Mouse (Mus musculus) regulatory T cell (primary cell): ENCODE measurements around the gene Runx2.

Source experiments
- in situ Hi-C: fragments of 300-600 bp; cut with MboI, MseI; formaldehyde crosslinking; loops from one replicate; pipeline ENCODE4 v1.15.1; 2025; ENCODE audit warnings: high pct_unique_total_duplicates

Runx2 gene

DNA sequence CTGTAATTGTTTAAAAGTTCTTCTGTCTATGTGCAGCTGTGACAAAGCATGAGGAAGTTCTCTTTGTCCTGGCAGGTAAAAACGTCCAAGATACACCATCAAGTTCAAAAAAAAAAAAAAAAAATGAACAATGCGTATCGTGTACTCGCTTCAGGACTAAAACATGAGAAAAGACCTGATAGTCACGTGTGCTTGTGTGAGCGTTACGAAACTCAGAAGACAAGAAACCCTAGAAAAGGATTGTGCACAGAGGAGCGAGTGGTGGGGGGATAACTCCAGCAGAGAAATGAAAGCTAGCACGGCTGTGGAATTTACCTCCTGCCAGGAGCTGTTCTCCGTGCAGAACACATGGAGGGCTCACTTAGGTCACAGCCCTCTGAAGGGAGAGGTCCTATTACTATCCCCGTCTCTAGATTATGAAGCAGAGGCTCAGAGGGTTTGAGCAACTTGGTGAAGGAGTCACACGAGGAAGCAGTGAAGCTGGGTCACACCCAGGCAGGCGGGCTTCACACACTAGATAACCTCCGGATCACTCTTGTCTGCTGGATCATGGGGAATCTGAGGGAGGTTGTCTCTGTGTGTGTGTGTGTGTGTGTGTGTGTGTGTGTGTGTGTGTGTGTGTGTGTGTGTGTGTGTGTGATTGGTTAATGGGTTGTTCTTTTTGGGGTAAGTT is 269.3 kb downstream of the Runx2 start:
- in situ Hi-C loops, result no loop called here

DNA sequence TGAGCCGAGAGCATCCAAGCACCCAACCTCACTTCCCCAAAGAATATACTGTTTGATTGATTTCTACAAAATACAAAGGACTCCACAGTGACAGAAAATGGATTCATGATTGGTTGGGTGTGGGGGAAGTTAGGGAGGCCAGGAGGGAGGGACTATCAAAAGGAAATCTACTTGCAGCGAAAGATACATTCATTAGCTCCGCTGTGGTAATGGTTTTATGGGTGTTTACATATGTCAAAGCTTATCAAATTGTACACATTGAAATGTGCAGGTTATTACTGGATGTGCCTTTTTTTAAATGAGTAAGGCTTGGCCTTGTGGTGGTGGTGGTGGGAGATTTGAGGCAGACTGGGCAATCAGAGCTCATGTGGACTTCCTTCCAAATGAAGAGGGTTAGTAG is 271.9 kb downstream of the Runx2 start:
- in situ Hi-C loops, result loop anchor here (5.0 kb wide), 1 partner anchor 40 kb away; no protein-coding TSS in a partner anchor

DNA sequence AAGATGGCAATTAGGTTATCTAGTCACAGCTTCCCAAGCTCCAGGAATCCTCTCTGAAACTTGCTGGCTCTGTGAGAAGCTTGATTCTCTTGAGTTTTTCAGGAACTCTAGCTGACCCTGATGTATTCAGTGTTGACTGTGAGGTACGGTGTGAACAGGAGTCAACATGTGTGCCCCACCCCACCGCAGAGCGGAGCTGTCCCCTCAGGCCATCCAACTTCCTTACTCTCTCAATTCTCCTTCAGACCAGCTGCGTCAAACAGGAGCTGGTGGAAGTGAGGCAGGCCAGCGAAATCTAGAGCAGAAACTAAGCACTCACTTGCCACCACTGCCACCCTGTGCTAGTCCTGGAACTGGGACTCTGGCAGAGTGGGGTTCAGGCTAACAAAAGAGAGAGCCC is 273.9 kb downstream of the Runx2 start:
- in situ Hi-C loops, result loop anchor here (5.0 kb wide), 1 partner anchor 42 kb away; no protein-coding TSS in a partner anchor

DNA sequence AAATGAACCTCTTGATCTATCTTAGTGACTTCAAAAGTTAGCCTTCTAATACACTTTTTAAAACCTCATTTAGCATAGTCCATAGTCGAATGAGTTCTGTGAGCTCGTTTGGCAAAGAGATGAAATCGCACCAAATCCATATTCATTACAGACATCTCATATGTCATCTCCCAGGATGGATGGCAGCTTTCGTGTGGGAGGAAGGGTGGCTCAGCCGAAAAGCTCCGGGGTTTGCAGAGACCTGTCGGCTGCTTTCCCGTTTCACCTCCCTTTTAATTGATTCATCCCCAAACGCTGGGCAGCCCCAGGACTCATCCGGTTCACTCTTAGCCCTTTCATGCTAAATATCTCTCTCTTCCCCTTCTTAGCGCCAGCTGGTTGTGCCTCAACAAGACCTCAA is 275.7 kb downstream of the Runx2 start:
- in situ Hi-C loops, result no loop called here

DNA sequence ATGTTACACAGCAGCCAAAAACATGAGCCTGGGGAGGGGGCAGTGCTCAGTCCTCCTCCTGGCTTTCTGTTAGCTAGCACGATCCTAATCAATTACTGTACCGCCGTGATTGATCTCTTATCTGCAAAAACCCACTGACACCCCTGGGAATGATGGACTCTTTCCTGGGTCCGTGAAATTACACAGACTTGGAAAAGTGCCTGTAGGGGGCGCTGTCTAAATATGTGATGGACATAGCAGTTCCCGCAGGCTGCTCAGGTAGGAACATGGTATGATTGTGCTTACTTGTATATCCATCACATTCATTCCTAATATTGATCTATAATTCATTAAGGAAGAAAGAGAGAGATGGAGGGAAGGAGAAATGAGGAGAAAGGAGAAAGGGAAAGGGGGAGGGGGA is 284.6 kb downstream of the Runx2 start:
- in situ Hi-C loops, result no loop called here

DNA sequence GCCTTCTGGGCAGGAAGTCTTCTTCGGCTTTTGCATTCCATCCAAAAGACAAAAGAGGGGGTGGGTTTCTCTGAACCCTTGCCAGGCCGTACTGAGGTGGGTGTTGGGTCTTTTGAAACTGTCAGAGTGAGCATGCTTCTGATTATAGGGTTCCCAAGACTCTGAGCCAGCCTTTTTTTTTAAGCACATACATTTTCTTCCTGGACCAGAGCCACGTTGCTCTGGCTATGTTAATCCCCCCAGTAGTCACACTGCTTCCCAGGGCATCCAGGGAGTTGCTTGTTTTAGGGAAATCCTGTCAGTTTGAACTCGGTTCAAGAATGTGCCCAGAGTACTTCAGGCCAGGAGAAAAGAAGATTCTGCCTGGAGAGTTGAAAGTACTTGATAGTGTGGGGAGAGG is 286.0 kb downstream of the Runx2 start:
- in situ Hi-C loops, result no loop called here

DNA sequence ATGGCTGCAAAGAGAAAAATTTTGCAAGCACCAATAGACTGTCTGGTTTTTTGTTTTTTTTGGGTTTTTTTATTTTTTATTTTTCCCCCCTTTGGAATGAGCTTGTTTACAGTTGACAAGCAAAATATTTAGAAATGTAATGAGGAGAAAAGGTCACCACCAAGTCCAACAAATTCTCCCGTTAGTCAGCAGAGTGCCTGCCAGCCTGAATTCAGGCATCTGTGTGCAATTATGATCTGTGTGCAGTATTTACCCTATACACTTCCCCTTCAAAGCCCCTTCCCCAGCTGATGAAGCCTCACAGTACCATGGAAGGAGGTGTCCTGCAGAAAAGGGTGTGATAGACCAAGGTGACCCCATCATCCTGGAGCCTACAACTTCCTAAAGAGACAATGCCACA is 290.5 kb downstream of the Runx2 start:
- in situ Hi-C loops, result no loop called here

DNA sequence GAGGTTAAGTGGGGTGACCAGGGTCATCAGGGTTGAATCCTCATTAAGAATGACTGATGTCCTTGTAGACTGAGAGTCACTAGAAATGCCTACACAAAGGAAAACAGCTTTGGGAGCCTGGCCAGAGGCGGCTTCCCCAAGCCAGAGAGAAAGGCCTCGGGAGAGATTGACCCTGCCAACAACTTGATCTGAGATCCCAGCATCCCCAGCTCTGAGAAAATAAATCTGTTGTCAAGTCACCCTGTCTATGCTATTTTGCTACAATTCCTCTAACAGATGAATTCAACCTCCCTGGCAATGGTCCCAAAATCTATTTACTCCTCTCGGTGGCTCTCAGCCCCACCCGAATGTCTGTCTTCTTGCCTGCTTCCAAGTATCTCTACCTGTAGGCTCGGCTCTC is 291.7 kb downstream of the Runx2 start:
- in situ Hi-C loops, result no loop called here

DNA sequence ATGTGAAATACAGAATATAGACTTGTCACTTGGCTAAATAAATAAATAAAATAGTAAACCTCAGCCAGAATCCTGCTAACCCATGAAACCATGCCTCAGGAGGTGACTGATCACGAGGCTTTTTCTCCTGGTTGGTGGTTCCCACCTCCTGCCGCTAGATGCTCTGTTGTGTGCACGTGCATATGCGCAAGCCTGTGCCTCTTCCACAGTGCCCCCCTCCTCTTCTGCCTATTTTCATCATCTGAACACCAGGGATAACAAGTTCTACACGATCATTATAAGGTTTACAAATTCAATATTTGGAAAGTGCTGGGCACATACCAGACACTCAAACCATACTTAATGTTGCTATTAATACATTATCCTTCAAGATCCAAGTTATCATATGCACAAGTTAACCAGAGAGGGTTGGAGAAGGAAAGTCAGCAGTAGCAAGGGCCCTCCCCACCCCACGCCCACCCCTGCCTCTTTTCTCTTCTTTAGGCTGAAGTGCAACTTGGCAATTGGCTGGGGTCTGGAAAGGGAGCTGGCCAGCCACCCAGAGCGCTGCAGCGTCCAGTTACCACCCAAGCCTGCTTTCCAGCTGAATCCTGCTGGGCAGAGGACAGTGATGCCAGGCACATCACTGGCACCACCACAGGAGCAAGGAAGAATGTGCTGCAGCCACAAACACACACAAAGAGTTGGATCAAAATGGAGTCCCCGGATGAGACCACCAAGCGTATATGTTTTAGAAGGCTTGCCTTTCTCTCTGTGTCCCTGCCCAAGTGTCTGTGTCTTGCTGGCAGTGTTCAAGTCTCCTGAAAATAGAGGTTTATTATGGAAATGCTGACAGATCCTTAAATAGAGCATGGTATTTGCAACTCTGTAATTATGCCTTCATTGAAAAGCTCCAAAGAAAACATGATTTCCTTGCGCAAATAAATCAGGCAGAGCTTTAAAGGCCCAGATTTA is 294.2 kb downstream of the Runx2 start:
- in situ Hi-C loops, result no loop called here

DNA sequence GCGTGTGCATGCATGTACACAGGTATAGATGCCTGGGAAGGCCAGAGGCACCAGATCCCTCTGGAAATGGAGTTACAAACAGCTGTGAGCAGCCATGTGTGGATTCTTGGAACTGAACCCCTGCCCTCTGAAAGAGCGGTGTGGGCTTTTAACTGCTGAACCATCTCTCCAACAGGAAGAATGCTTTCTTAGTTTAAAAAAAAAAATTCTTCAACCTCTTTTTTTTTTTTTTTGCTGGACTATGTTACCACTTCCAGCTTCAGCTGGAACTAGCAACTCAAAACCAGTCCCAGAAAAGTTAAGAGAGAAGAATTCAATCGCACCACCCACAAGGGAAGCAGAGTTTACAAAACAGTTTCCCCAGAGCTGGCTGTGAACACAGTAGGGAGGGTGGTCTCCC is 295.2 kb downstream of the Runx2 start:
- in situ Hi-C loops, result no loop called here

DNA sequence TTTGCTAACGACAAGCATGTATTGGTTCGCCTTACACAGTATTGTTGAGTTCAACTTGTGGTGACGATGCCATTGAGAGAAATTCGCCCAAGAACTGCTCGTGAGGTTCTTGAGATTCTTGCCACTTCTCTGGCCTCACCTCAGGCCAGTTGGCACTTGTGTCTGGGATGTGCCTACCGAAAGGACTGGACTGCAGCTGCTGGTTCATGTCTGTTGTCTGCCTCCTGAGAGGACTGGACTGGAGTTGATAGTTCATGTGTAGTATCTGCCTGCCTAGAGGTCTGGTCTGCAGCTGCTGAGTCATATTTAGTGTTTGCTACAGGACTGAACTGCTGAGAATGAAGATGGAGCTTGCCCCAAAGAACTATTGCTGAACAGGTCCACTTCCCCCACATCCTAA is 296.4 kb downstream of the Runx2 start:
- in situ Hi-C loops, result no loop called here

DNA sequence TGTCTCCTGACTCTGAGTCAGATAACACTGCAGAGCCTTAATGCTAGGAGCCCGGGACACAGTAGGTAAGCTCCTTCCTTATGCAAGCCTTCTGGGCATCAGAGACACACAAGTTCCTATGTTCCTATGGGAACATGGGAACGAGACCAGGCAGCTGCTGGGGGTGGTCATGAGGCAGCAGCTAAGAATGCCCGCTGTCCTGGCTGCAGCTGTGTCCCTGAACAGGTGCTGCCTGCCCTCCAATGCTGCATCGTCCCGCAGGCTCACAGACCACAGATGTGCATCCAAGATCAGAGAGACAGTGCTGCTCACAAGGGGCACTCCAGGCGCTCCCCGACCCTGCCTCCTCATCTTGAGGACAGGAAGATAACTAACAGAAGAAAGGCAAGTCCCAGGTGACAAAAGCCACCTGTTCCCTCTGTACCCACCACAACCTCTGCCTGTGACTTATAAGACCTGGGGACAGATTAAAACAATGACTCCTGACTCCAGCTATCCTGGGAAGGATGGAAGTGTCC is 306.3 kb downstream of the Runx2 start:
- in situ Hi-C loops, result no loop called here

DNA sequence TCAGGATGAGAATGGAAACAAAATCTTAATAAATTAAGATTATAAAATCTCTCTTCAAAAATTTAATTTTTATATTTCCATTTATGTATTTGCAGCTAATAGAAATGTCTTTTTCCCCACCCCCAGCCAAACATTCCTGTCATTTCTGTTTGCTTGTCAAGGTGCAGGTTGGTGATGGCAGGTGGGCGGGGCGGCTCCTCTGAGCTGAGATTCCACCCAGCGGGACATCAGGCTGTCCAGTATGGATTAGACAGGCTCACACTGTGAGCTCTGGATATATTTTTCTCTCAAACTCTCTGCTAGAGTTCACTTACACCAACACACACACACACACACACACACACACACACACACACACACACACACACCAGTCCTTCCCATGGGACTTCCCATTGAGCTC is 306.9 kb downstream of the Runx2 start:
- in situ Hi-C loops, result no loop called here

DNA sequence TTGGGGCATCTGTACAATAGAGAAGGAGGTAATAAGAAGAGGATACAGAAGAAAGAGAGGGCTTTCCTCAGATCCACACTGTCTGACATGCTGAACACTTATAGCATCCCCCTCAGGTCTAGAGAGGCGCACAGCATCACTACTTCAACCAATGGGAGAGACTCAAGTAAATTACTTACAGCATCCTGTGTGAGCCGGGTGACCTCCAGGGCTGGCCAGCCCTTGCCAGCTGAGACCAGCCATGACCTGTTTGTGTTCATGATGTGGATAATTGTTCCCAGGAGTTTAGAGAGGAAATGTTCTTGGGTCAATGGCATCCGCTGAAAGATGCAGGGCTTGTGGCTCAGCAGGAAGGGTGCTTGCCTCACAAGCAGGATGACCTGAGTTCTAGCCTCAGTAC is 308.1 kb downstream of the Runx2 start:
- in situ Hi-C loops, result no loop called here

DNA sequence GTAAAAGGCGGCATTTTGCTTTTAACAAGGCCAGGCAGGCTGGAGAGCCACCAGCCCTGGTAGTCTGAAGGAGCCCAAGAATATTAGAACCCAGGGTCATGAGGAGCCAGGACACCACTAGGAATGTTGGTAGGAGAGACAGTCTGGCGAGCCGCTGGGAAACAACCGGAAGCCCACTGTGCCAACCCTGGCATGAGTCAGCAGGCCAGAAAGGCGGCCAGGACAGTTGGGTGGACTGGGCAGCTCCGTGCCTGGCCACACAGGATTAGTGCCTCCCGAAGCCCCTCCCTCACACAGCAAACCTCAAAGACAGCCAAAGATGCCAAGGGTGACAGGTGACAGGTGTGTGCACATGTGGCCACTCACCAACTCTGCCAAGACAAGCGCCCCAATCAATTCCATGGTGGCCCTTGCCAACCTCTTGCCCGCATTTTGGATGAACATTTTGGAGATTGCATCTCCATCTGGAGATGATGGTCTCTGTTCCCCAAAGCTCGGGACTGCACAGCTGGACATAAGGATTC is 309.7 kb downstream of the Runx2 start:
- in situ Hi-C loops, result no loop called here

DNA sequence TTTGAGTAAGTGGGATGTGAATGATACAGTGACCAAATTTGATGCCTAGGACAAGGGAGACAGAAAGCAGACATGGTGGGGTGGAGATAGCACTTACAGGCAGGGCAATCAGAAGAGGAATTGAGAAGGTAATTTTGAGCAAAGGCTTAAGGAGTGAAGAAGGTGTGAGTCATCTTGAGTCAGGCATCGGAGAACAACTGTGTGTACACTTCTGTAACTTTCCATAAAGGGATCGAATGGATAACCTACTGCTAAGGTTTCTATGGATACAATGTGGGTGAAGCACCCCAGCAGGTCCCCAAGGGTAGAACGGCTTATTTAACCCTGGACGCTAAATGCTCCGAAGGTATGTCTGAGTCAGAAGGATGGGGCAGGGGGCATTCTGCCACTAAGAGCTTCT is 312.4 kb downstream of the Runx2 start:
- in situ Hi-C loops, result no loop called here

DNA sequence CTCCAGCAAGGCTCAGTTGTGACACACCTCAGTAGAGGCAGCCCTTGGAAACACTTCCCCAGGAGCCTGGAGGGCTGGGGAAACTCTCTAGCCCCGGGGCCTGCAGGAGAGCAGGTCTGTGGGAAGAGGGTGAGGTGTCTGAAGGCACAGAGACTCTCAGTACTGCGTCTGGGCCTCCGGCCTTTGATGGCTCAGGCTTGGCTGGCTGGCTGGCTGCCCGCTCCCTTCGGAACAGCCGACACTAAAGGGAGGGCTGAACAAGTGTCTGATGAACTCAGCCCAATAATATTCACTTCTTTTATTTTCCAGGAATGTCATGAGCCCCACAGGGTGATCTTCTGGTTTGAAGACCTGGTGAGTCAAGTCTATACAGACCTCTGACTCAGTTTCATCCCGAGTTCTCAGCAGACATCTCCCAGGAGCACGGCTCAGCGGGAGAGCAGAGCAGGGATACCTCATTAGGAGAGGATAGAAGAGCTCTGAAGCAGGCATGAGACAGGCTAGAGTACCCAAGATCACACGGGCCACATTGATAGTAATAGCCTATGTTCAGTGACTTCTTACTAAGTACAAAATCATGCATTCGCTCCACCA is 314.2 kb downstream of the Runx2 start:
- in situ Hi-C loops, result no loop called here

DNA sequence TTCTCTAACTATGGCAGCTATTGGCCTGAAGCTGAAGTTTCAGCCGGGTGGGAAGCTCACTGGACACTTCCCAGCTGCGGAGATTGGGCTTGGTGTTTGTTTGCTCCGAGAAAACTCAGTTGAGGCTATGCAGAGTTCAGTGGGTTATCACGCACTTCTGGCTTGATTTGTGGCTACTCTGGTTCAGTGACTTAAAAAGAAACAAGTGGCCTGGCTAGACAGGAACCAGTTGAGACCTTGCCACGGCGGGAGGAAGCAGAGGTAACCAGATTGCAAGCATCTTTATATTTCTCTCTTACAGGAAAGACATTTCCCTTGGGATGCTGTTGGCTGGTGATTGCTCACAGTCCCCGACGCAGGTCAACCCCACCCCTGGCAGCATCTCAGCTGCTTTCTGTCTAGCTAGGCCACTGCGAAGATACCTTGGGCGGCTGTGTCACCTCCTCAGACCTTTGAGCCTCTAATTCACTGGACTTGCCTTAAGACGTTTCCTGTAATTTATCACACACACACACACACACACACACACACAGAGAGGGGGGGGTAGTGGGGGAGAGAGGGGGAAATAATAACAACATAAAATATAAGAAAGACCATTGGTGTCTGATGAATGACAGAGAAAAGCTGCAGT is 324.3 kb downstream of the Runx2 start:
- in situ Hi-C loops, result no loop called here

DNA sequence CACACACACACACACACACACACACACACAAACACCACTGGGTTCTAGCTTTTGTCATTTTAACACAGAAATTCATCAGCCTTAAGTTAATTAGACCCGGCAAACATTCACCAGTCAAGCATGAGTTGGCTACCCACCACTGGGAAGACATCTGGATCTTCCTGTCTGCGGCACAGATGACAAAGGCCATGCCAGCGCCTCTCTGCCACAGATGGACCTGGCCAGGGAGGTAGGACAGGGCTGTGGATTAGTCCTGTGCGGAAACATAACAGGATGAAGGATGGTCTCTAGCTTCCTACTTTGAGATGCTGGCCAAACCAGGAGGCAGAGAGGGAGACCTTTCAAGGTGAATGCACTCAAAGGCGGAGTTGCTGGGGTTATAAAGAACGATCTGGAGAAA is 325.3 kb downstream of the Runx2 start:
- in situ Hi-C loops, result no loop called here

DNA sequence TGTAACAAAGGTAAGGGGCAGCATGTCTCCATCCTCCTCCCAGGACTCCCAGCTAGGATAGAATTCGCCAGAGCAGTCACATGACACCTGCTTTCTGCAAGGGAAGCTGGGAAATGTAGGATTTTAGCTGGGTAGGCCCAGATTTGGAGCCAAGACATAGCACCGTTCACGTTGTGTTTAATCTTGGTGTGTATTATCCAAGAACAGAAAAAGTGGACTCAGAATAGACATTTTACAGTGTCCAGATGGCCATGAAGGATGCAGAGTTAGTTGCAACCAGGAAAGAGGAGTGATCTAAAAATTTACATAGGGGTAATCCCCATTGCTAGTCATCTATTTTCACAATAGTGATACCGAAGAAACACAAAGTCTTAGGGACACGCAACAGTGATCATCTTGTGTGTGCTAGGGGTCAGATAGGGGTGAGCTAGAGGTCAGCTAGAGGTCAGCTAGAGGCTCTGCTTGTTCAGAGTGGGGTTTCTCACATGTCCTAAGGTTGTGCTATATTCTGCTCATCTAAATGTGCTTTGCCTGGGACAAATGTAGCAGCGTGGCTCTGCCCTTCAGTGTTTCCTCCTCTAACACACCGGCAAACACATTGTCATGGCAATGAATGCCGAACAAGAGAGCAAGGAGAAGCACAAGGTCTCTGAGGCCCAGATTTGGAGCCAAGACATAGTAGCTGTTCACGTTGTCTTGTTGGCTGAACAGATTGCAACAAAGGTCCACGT is 326.9 kb downstream of the Runx2 start:
- in situ Hi-C loops, result no loop called here

DNA sequence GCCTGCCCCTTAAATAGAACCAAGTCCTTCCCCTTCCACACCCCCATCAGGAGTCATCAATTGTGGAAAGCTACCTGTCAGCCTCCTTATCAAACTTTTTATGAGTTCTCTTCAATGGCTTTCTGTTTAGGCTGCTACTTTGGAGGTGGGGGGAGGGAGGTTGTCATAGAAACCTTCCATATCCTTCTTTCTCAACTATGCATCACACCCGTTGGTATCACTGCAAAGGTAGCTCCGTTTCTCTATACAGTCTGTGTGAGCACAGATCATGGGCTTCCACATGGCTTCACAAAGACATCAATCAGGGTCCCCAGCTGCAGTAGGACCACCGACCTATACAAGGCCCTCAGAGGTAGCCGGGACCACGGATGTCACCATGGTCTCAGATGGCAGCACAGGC is 329.3 kb downstream of the Runx2 start:
- in situ Hi-C loops, result no loop called here
